Mouse (Mus musculus): ENCODE measurements at regions not wholly inside any gene's neighbourhood (a gene's known extent, or its start where the extent isn't known, plus 50 kb on each side); places are given as distances from the start of the nearest gene placed in this dataset.

DNA sequence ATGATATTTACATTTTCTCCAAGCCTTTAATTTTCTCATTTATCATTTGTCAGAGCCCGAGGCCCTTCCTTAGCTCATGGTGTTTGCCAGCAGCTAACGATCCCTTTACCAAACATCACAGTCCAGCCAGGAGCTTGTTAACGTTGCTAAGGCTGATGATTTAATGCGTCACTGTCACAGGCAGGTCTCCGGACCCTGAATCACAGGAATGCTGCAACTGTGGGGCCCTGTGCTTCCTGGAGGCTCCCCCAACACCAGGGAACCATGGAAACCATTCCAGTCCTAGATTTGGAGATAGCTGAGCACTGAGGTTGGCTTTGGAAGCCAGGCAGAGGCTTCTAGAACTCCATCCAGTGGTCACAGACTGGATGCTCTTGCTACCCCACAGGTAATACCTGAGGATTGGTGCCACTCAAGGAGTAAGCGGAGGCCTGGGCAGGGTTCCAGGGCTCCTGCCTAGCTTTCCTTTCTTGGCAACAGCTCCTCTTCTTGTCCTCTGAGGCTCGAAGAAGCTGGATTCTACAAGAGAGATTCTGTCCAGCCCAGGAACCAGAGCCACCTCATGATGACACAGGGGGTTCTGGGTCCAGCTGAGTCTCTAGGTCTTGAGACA, 94.0 kb upstream of the Sulf2 start:
- no peaks in the 10 kb centered on the region for H3K27me3 ChIP-seq (ENCODE audit: control insufficient read depth, insufficient read depth, low read length)
- TF ChIP-seq POLR2A (IDR thresholded peaks at IDR 0.05; ENCODE audit: borderline replicate concordance, extremely low read depth, insufficient read depth, insufficient read length): no peak
- no peak overlapping the region for H3K27ac ChIP-seq (replicated peaks; ENCODE audit: low read depth, low read length)
- 28% methylated on average over 7 of the region's 7 CpGs for WGBS
- H3K4me2 ChIP-seq (replicated peaks; ENCODE audit: low read depth, low read length, severe bottlenecking): no peak overlapping the region
- H3K36me3 ChIP-seq (ENCODE audit: control insufficient read depth, insufficient read depth, low read length): no peaks in the 10 kb centered on the region
- no peak overlapping the region for H3K4me3 ChIP-seq (replicated peaks; ENCODE audit: low read length)
- DNase-seq (ENCODE audit: low spot score): no peak
- H3K9me3 ChIP-seq (ENCODE audit: control insufficient read depth, low read length): no peaks in the 10 kb centered on the region
- H3K4me1 ChIP-seq (ENCODE audit: control insufficient read depth, insufficient read depth, low read length): peaks cover 11% of the 10 kb centered on the region
- no peak for ATAC-seq (ENCODE audit: low FRiP score, low read depth)
- no peak overlapping the region for H3K9ac ChIP-seq (ENCODE audit: low read depth, low read length, severe bottlenecking)

DNA sequence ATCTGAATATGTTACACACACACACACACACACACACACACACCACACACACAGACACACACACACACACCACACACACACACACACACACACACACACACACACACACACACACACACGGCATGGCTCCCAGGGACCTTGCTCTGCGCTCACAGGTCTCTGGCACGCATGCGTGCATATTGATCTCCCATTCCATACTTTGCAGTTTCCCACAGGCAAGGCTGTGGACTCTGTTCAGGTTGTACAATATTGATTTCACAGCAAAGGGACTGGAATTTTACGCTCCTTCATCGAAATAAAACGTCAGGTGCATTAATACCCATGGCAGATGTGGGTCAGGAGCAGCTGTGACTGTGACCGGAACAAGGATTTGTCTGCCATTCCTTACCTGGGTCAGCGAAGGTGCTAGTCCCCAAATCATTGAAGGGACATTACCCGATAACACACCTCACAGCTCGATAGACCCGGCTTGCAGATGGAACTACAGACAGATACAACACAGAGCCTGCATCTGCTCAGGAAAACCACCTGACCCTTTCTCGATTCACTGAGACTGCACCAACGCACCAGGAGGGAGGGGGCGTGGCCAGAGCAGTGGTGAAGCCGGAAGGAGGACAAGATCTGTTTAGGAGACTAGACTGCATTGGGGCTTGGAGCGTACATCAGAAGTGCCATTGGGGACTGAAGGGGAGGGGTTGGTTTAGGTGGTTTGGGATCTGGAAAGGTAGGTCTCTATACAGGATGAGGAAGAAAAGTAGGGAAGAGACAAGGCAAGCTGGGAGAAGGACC, 91.1 kb upstream of the Sulf2 start:
- TF ChIP-seq POLR2A (IDR thresholded peaks at IDR 0.05; ENCODE audit: borderline replicate concordance, extremely low read depth, insufficient read depth, insufficient read length): no peak
- Histone ChIP-seq H3K27me3 (ENCODE audit: control insufficient read depth, insufficient read depth, low read length) (no peaks in the 10 kb centered on the region), H3K4me3 (replicated peaks; ENCODE audit: low read length) (no peak overlapping the region), H3K9me3 (ENCODE audit: control insufficient read depth, low read length) (no peaks in the 10 kb centered on the region), H3K9ac (ENCODE audit: low read depth, low read length, severe bottlenecking) (no peak overlapping the region), H3K4me2 (replicated peaks; ENCODE audit: low read depth, low read length, severe bottlenecking) (no peak overlapping the region), H3K27ac (replicated peaks; ENCODE audit: low read depth, low read length) (no peak overlapping the region), H3K36me3 (ENCODE audit: control insufficient read depth, insufficient read depth, low read length) (no peaks in the 10 kb centered on the region), H3K4me1 (ENCODE audit: control insufficient read depth, insufficient read depth, low read length) (peaks cover 13% of the 10 kb centered on the region)
- 68% methylated on average over 17 of the region's 17 CpGs for WGBS
- no peak for DNase-seq (ENCODE audit: low spot score)
- ATAC-seq (ENCODE audit: low FRiP score, low read depth): no peak

DNA sequence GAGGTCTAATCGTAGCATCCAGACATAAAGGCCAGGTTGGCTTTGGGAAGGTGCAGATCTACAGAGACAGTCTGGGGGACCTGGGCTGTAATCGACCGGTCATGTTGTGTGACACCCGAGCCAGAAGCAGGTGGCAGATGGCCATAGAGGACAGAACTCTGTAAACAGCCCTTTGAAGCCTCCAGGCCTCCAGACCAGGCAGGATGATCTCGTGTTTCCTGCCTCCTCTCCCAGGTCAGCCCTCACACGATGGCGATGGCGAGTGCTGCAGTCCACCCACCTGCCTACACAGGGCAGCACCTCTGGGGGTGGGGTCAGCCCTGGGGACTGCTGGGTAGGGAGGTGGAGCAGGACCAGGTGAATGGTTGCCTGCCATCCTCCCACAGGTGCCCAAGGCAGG, 89.8 kb upstream of the Sulf2 start:
- Histone ChIP-seq H3K36me3 (ENCODE audit: control insufficient read depth, insufficient read depth, low read length) (no peaks in the 10 kb centered on the region), H3K4me2 (replicated peaks; ENCODE audit: low read depth, low read length, severe bottlenecking) (no peak overlapping the region), H3K4me3 (replicated peaks; ENCODE audit: low read length) (no peak overlapping the region), H3K27ac (replicated peaks; ENCODE audit: low read depth, low read length) (no peak overlapping the region), H3K27me3 (ENCODE audit: control insufficient read depth, insufficient read depth, low read length) (no peaks in the 10 kb centered on the region), H3K4me1 (ENCODE audit: control insufficient read depth, insufficient read depth, low read length) (peaks cover 11% of the 10 kb centered on the region), H3K9me3 (ENCODE audit: control insufficient read depth, low read length) (no peaks in the 10 kb centered on the region; the same call in 1 of the 2 replicates), H3K9ac (ENCODE audit: low read depth, low read length, severe bottlenecking) (no peak overlapping the region)
- 22% methylated on average over 8 of the region's 8 CpGs for WGBS
- no peak for TF ChIP-seq POLR2A (IDR thresholded peaks at IDR 0.05; ENCODE audit: borderline replicate concordance, extremely low read depth, insufficient read depth, insufficient read length)
- no peak for ATAC-seq (ENCODE audit: low FRiP score, low read depth)
- no peak for DNase-seq (ENCODE audit: low spot score)

DNA sequence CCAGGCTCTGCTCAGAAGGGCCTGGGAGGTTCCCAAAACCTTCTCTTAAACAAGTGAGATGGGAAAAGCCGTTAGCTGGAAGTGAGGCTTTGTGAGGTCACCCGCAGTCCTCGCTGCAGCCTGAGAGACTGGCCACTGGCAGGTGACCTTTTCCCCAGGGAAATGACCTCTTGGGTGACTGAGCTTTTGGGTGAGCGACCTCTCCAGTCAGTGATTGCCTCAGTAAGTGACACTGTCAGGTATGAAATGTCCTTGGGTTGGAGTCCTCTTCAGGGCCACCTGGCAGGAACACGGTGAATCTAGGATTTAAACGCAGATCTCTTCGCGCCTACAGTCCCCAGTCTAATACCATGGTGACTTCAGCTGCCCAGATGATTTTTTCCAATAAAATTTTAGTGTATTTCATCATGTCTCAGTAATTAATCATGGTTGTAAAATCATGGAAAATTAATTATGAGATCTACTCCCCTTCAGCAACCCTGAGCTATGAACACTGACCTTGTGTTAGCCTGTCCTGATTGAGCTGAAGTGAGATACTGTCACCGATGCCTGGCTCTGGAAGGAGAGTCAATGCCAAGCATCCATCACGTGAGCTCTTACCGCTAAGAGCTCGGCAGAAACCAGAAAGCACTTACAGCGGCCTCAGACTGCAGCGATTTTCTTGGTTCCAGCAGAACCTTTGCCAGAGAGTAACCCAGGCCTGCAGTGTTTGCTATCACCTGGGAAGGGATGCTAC, 87.5 kb upstream of the Sulf2 start:
- Histone ChIP-seq H3K27me3 (ENCODE audit: control insufficient read depth, insufficient read depth, low read length) (no peaks in the 10 kb centered on the region), H3K4me2 (replicated peaks; ENCODE audit: low read depth, low read length, severe bottlenecking) (no peak overlapping the region), H3K27ac (replicated peaks; ENCODE audit: low read depth, low read length) (no peak overlapping the region), H3K36me3 (ENCODE audit: control insufficient read depth, insufficient read depth, low read length) (no peaks in the 10 kb centered on the region), H3K4me3 (replicated peaks; ENCODE audit: low read length) (no peak overlapping the region), H3K9ac (ENCODE audit: low read depth, low read length, severe bottlenecking) (no peak overlapping the region), H3K9me3 (ENCODE audit: control insufficient read depth, low read length) (no peaks in the 10 kb centered on the region; the same call in 1 of the 2 replicates), H3K4me1 (ENCODE audit: control insufficient read depth, insufficient read depth, low read length) (0 out of 2 replicates have a peak, but pooled peaks cover 5% of the 10 kb centered on the region)
- TF ChIP-seq POLR2A (IDR thresholded peaks at IDR 0.05; ENCODE audit: borderline replicate concordance, extremely low read depth, insufficient read depth, insufficient read length): no peak
- no peak for DNase-seq (ENCODE audit: low spot score)
- WGBS: 64% methylated on average over 14 of the region's 14 CpGs
- no peak for ATAC-seq (ENCODE audit: low FRiP score, low read depth)

DNA sequence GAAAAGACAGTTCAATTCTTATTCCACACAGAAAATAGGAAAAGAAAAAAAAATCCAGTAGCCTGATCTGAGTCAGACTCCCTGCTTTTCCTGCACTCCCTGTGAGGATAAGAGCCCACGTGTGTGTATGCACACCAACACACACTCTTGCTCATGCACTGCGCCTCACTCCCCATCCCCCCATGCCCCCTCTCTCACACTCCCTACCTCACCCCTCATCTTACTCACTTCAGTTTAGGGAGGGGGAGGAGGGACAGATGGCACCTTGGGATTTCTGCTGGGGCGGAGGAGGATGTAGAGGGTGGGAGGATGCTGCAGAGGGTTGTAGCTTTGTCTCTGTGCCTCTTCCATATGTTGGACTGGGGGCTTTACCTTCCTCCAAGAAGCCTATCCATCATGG, 85.8 kb upstream of the Sulf2 start:
- no peak overlapping the region for H3K9ac ChIP-seq (ENCODE audit: low read depth, low read length, severe bottlenecking)
- WGBS: 90% methylated on average over 3 of the region's 3 CpGs
- H3K9me3 ChIP-seq (ENCODE audit: control insufficient read depth, low read length): no peaks in the 10 kb centered on the region; the same call in 1 of the 2 replicates
- DNase-seq (ENCODE audit: low spot score) (no peak), ATAC-seq (ENCODE audit: low FRiP score, low read depth) (no peak)
- TF ChIP-seq POLR2A (IDR thresholded peaks at IDR 0.05; ENCODE audit: borderline replicate concordance, extremely low read depth, insufficient read depth, insufficient read length): no peak
- H3K27ac ChIP-seq (replicated peaks; ENCODE audit: low read depth, low read length): no peak overlapping the region
- H3K4me1 ChIP-seq (ENCODE audit: control insufficient read depth, insufficient read depth, low read length): 0 out of 2 replicates have a peak, but pooled peaks cover 5% of the 10 kb centered on the region
- no peaks in the 10 kb centered on the region for H3K27me3 ChIP-seq (ENCODE audit: control insufficient read depth, insufficient read depth, low read length)
- H3K4me2 ChIP-seq (replicated peaks; ENCODE audit: low read depth, low read length, severe bottlenecking): no peak overlapping the region
- H3K36me3 ChIP-seq (ENCODE audit: control insufficient read depth, insufficient read depth, low read length): no peaks in the 10 kb centered on the region
- H3K4me3 ChIP-seq (replicated peaks; ENCODE audit: low read length): no peak overlapping the region

Data from limb, embryonic 14.5 days (tissue).